Mouse (Mus musculus) small intestine, adult 2 months (tissue): ENCODE data around the gene Fam78b.

Experiments used
- CTCF ChIP-seq: fragments of 200-500 bp; IDR thresholded peaks from 2 replicates; pipeline ENCODE4 v1.5.1; 2012; ENCODE audit warnings: low read depth, mild to moderate bottlenecking, control low read depth, inconsistent platforms, low read length, moderate library complexity, mixed read lengths; ENCODE audit not compliant: insufficient replicate concordance, insufficient read length; ENCODE audit errors: extremely low read depth
- POLR2A ChIP-seq: fragments of 200-500 bp; IDR thresholded peaks from 2 replicates; pipeline ENCODE4 v1.6.1; 2012; ENCODE audit warnings: low read depth, mild to moderate bottlenecking, control low read depth, inconsistent platforms, low read length, moderate library complexity

- TF ChIP-seq CTCF: no peak
- no peak for TF ChIP-seq POLR2A
Observed at GRCm38 (mm10) chr1:167065986-167066385, 64.8 kb downstream of the Fam78b start.
